Mouse (Mus musculus): ENCODE measurements around the gene Erich3.

Gene Erich3

GRCm38 (mm10) chr3:154778836-154779595, 115.4 kb downstream of the Erich3 start:
- no peak for DNase-seq

- no peak for DNase-seq
Observed at GRCm38 (mm10) chr3:154786354-154786753, 122.7 kb downstream of the Erich3 start.

DNA sequence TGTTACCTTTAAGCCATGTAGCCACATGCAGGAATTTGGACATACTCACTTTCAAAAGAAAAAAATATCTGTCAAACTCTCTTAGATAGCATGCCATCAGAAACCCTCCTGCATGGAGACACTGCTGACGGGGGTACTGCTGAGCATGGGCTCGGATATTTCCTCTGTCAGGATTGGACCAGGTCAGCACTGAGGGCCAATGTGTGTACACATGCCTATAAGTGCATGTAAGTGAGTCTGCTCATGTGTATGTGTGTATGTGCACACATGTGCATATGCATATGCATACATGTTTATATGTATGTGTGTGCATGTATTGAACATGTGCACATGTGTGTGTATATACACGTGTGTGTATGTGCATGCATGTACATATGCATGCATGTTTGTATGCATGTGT, 124.0 kb downstream of the Erich3 start:
- DNase-seq: no peak

DNA sequence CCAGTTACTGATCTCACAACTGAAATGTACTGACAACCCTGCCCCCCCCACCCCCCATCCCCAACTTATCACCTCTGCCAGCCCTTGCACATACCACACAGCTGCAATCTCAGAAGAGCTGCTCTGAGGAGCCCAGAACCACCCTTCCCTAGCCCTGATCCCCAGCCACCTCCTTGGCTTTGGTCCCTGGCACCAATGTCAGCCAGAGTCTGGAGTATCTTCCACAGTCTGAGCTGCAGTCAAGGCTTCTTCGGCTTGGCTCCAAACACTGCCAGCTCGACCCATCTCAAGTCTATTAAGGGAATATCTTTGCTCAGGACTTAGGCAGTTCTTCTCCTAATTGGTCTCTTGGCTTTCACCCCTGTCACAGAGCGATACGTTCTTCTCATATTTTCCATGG, 129.9 kb downstream of the Erich3 start:
- no peak for DNase-seq

DNA sequence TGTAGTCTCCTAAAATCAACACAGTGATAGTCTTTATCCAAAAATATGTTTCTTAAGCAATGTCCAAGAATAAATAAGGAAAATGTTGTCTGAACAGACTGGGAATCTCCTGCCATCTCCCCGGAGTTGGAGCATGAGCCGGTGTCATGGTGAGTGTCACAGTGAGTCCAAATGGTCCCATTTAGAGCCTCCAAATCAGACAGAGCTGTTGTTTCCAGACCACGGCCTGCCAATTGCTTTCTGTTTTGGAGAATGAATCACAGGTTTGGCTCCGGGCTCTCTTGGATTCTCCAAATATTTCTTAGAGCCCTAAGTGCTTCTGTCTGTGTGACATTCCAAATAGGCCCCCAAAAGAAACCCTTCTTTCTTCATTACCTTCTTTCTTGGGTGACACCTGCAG, 135.1 kb downstream of the Erich3 start:
- DNase-seq: no peak

- DNase-seq: no peak
Observed at GRCm38 (mm10) chr3:154800454-154800853, 136.8 kb downstream of the Erich3 start.

DNA sequence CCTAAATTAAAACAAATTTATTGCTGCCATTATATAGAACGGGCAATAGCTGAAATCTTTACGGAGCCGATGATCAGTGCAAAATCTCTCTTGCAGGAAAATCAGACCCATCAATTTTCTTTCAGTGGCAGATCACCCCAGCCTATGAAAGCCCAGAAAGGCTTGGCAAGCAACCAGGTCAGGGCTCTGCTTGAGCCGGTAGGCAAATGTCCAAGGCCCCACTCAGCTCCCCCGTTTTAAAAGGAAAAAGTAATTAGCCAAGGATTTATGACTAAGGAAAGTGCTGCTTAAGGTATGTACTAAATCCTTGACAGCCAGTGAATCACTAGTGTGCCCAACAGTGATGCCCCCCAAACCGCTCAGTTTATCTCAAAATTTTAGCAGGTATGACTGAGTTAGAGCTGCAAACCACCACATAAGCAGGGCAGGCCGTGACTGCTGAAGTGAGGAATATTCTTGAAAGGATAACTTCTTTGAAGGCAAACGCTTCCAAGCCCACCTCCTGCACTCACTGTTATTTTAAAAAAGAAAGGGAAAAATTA, 137.3 kb downstream of the Erich3 start:
- DNase-seq: no peak

- DNase-seq: peak; percentile 63
Observed at GRCm38 (mm10) chr3:154806626-154807025, 143.0 kb downstream of the Erich3 start.

DNA sequence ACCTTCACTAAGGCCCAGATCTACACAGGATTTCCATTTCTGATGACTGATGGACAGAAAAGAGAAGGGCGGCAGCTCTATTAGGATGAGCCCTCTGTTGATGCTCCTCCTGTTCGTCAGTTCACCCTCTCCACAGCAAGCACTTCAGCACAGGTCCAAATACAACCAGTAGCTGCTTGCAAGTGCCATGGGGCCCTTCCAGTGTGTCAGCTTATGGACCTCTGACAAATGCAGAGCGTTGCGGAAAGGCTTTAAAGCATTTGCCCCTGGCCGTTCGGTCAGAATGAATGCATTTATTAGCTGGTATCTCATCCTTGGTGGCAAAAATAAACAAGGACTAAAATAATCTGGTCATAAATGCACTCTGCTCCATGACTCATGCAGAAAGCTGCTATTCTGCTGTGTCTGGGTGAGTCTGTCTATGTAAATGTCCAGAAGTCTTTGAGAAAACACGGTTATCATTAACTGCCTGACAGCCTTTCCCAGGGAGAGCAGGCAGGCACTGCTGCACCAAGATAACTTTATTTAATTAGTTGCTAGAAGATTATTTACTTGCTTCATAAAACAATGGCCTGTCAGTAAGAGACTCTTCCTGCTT, 146.7 kb downstream of the Erich3 start:
- DNase-seq: no peak

- DNase-seq: no peak
Observed at GRCm38 (mm10) chr3:154811281-154811680, 147.6 kb downstream of the Erich3 start.

DNA sequence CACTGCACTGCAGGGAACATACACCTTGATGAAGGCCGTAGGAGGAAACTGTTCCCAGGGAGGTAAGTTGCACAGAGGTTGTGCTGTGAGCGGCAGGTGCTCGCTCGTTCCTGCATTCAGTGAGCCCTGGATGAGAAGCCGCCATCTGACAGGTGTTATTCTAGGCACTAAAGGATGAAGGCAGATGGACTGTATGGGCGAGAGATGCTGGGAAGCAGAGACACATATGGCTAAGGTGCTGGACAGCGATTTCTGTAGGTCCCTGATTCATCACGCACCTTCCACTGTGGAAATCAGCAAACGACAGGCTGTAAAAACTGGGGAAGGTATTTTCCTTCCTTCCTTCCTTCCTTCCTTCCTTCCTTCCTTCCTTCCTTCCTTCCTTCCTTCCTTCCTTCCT, 148.2 kb downstream of the Erich3 start:
- DNase-seq: no peak

DNA sequence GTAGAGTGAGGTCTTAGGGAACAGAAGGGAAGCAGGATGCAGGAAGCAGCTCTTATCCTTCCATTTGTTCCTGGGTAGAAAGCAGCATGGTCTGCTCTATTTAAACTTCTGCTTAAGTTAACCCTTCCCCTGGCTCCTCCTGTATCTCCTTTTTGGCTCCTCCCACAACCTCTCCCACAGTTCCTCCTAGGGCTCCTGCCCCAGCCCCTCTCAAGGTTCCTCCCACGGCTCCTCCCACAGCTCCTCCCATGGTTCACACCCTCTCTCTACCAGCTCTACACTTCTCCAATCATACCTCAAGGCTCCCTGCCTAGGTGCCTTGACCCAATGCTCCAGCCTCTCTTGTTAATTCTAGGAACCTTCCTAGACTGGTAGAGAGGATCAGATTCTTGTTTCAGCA, 149.2 kb downstream of the Erich3 start:
- DNase-seq: no peak

- DNase-seq: no peak
Observed at GRCm38 (mm10) chr3:154815606-154816005, 151.9 kb downstream of the Erich3 start.

GRCm38 (mm10) chr3:154816231-154816630, 152.6 kb downstream of the Erich3 start:
- no peak for DNase-seq

DNA sequence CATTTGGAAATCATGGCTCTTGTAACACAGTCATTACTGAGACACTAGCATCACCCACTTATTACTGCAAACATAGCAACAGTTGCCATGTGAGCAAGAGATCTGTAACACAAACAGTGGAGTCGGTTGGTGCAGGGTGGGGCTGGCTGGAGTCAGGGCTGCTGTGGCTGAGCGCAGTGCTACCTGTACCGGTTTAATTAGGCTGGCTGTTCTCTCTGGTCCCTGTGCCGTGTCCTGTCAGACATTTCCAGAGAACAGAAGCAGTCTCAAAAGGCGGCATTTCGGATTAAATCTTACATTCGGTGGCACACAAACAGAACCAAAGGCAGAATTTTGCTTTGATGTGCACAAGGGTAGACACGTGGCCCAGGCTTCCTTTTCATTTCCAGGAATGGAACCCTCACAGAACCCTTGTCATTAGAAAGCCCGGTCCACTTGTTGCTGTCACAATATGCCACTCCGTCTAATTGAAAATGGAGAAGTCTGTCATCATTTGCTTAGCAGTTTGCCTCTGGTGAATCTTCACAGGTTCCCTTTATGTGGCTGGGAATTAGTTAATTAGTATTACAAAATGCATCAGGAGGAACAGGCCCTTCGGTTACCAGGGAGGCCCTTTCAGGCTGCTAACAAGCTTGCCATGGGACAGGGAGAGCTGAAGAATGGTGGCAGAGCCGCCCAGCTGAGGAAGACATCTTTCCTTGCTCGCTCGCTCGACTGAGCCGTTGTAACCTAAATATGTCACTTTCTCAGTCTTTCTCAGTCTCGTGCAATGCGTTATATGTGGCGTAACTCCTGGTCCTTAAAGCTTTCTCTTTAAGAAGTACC, 153.4 kb downstream of the Erich3 start:
- DNase-seq: peak; percentile 37
